ENCODE assay signal across 19 mouse cellular contexts in genomic region chr6:45954773-45955172, GRCm38 (mm10).
"Had no signal": no experiment of that assay in that cellular context is flagged by ENCODE, and none has a peak within 500 bp of the region (broad histone marks: within the 10 kb centered on the region; RNA-seq: fewer than 3 reads in every experiment).

No protein-coding gene starts in this region.

- DNase-seq: lung, postnatal 14 days; midbrain, embryonic 14.5 days; retina, postnatal 1 day; right cerebral cortex, adult 18-20 months; right cerebral cortex, postnatal 25 days; right cerebral cortex, postnatal 4 days; spleen, adult 18-20 months; thymus, adult 18-20 months; thymus, postnatal 14 days; thymus, postnatal 36 days had no signal

- H3K4me2 ChIP-seq: limb, embryonic 15.5 days; liver, embryonic 12.5 days; midbrain, embryonic 12.5 days; neural tube, embryonic 13.5 days; neural tube, embryonic 15.5 days had no signal

- H3K36me3 ChIP-seq: limb, embryonic 15.5 days; liver, embryonic 12.5 days; midbrain, embryonic 10.5 days; midbrain, embryonic 12.5 days; neural tube, embryonic 13.5 days; neural tube, embryonic 15.5 days had no signal

- H3K9ac ChIP-seq: limb, embryonic 15.5 days; liver, embryonic 12.5 days; liver, embryonic 14.5 days; midbrain, embryonic 12.5 days; neural tube, embryonic 13.5 days; neural tube, embryonic 15.5 days had no signal

- H3K9me3 ChIP-seq: limb, embryonic 15.5 days; liver, embryonic 12.5 days; midbrain, embryonic 10.5 days; midbrain, embryonic 12.5 days; neural tube, embryonic 13.5 days; neural tube, embryonic 15.5 days had no signal

- H3K27ac ChIP-seq: limb, embryonic 15.5 days; liver, embryonic 12.5 days; liver, embryonic 14.5 days; midbrain, embryonic 10.5 days; midbrain, embryonic 12.5 days; neural tube, embryonic 13.5 days; neural tube, embryonic 15.5 days had no signal

- ATAC-seq: liver, embryonic 12.5 days; midbrain, embryonic 16.5 days had no signal

- H3K27me3 ChIP-seq: limb, embryonic 15.5 days; liver, embryonic 12.5 days; neural tube, embryonic 13.5 days; neural tube, embryonic 15.5 days had no signal

- H3K4me1 ChIP-seq: limb, embryonic 15.5 days; liver, embryonic 12.5 days; midbrain, embryonic 10.5 days; midbrain, embryonic 12.5 days; neural tube, embryonic 13.5 days; neural tube, embryonic 15.5 days had no signal

- H3K4me3 ChIP-seq: limb, embryonic 15.5 days; liver, embryonic 12.5 days; midbrain, embryonic 10.5 days; midbrain, embryonic 12.5 days; myocyte; neural tube, embryonic 13.5 days; neural tube, embryonic 15.5 days had no signal
